Mouse (Mus musculus) layer of hippocampus, postnatal 36 days (tissue): ENCODE data around the gene Lck. TPM values are rescaled to one million over a fixed set of nuclear protein-coding genes. Genes with fewer than 3 reads are reported as not detected.

ENCODE experiments used
- DNase-seq, 2 experiments: peaks; one replicate each; pipeline ENCODE4 v3.0.0; 2022
- microRNA-seq, 2 experiments: library from miRNA; unstranded; fragments of <30 nt; microRNA quantifications; one replicate each; pipeline ENCODE4 v1.2.0; 2021
- total RNA-seq, 2 experiments: library from RNA; stranded (reverse); gene quantifications; 2 replicates each; pipeline ENCODE4 v1.2.3; 2021

The Lck gene
- total RNA-seq, 2 experiments from 2014 or later = 2.7 to 2.8 TPM

GRCm38 (mm10) chr4:129507434-129508236, 65.8 kb downstream of the Lck start:
- DNase-seq = no peak

- DNase-seq = no peak
Observed at GRCm38 (mm10) chr4:129505511-129505910, 67.9 kb downstream of the Lck start.

- no peak for DNase-seq
Observed at GRCm38 (mm10) chr4:129502901-129503444, 70.5 kb downstream of the Lck start.

GRCm38 (mm10) chr4:129502327-129502888, 71.0 kb downstream of the Lck start:
- no peak for DNase-seq

GRCm38 (mm10) chr4:129500607-129501566, 72.6 kb downstream of the Lck start:
- peak; percentile 74 to 77 for DNase-seq

GRCm38 (mm10) chr4:129500017-129500416, 73.4 kb downstream of the Lck start:
- DNase-seq = no peak

- no peak for DNase-seq
Observed at GRCm38 (mm10) chr4:129498941-129499340, 74.5 kb downstream of the Lck start.

Small RNA genes within 50 kb of the gene (microRNA-seq; reads per million reads assigned to microRNA genes)
- 0 reads per million in 2 experiments for gene Mir8119

Other genes with a start within 250 kb of the Lck start
- gene Rbbp4, start 238.3 kb downstream of the Lck start, total RNA-seq = 100 to 1,000 TPM; 123 to 129 TPM
- 10 to 100 TPM; 29.4 to 35.8 TPM for gene Zbtb8os, start 237.9 kb downstream of the Lck start, total RNA-seq
- 1 to 10 TPM; 3.0 to 4.1 TPM for gene Zbtb8a, start 195.5 kb downstream of the Lck start, total RNA-seq
- 1 to 10 TPM; 3.6 to 4.6 TPM for gene Zbtb8b, start 132.8 kb downstream of the Lck start, total RNA-seq
- 10 to 100 TPM; 53.4 to 54.5 TPM for gene Bsdc1, start 112.1 kb downstream of the Lck start, total RNA-seq
- gene Tssk3, start 82.6 kb downstream of the Lck start, total RNA-seq = not detected
- gene Fam229a, start 82.5 kb downstream of the Lck start, total RNA-seq = not detected
- gene Marcksl1, start 60.1 kb downstream of the Lck start, total RNA-seq = 100 to 1,000 TPM; 105 to 115 TPM
- gene Hdac1, start 30.9 kb downstream of the Lck start, total RNA-seq = 10 to 100 TPM; 45.2 to 55.8 TPM
- gene Fam167b, start 4.9 kb upstream of the Lck start, total RNA-seq = under 1 TPM in 1 of 2 experiments, not detected in 1; 0.65 TPM
- 100 to 1,000 TPM; 121 to 122 TPM for gene Eif3i, start 27.0 kb upstream of the Lck start, total RNA-seq
- gene Tmem234, start 27.0 kb upstream of the Lck start, total RNA-seq = 10 to 100 TPM; 79.1 to 81.4 TPM
- gene Dcdc2b, start 40.6 kb upstream of the Lck start, total RNA-seq = 1 to 10 TPM; 6.0 to 7.7 TPM
- gene Iqcc, start 45.5 kb upstream of the Lck start, total RNA-seq = 10 to 100 TPM; 35.3 to 40.6 TPM
- 10 to 100 TPM; 70.3 to 79.8 TPM for gene Ccdc28b, start 50.3 kb upstream of the Lck start, total RNA-seq
- 10 to 100 TPM; 46.1 to 54.7 TPM for gene Txlna, start 67.4 kb upstream of the Lck start, total RNA-seq
- 10 to 100 TPM; 90.7 to 92.5 TPM for gene Kpna6, start 99.1 kb upstream of the Lck start, total RNA-seq
- gene Tmem39b, start 123.2 kb upstream of the Lck start, total RNA-seq = 10 to 100 TPM; 11.5 to 15.8 TPM
- 10 to 100 TPM; 88.4 to 90.0 TPM for gene Khdrbs1, start 168.7 kb upstream of the Lck start, total RNA-seq
- 100 to 1,000 TPM; 139 to 141 TPM for gene Ptp4a2, start 237.6 kb upstream of the Lck start, total RNA-seq